Mouse (Mus musculus): ENCODE data around the gene Gm13889. TPM values are rescaled to one million over a fixed set of nuclear protein-coding genes. Genes with fewer than 3 reads are reported as not detected.

The Gm13889 gene
- polyA plus RNA-seq, 1 experiment from 2014 or later, result 11.5 TPM

DNA sequence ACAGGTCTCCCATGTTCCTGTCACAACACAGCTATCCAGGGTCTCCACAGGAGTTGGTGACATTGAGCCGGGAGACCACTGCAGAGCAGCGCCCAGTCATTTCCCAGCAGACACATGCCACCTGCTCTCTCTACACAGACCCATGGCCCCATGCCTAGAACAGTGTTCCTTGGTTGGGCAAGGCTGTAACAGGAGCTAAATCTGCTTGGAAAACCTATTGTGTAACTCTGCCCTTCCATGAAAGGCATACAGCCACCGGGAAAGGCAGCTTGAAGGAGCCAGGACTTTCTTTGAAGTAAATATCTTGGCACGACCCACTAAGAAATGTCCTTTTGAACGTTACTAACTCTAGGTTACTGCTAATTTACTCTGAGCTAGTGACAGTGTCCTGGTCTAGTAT, 47.3 kb downstream of the Gm13889 start:
- WGBS, result 73% methylated on average over 5 of the region's 5 CpGs
- no peak for DNase-seq (ENCODE audit: low spot score)
- Histone ChIP-seq H3K27me3 (ENCODE audit: control insufficient read depth, insufficient read depth, low read length) (no peaks in the 10 kb centered on the region), H3K36me3 (replicated peaks; ENCODE audit: control insufficient read depth, insufficient read depth) (no peaks in the 10 kb centered on the region), H3K4me1 (replicated peaks; ENCODE audit: control insufficient read depth, insufficient read depth, low read length) (peaks cover 20% of the 10 kb centered on the region), H3K9me3 (ENCODE audit: control insufficient read depth, low read length) (no peaks in the 10 kb centered on the region), H3K4me3 (replicated peaks; ENCODE audit: low read length) (no peak overlapping the region), H3K4me2 (replicated peaks) (no peak overlapping the region), H3K9ac (no peak overlapping the region), H3K27ac (no peak overlapping the region)
- no peak for ATAC-seq (ENCODE audit: low FRiP score)

DNA sequence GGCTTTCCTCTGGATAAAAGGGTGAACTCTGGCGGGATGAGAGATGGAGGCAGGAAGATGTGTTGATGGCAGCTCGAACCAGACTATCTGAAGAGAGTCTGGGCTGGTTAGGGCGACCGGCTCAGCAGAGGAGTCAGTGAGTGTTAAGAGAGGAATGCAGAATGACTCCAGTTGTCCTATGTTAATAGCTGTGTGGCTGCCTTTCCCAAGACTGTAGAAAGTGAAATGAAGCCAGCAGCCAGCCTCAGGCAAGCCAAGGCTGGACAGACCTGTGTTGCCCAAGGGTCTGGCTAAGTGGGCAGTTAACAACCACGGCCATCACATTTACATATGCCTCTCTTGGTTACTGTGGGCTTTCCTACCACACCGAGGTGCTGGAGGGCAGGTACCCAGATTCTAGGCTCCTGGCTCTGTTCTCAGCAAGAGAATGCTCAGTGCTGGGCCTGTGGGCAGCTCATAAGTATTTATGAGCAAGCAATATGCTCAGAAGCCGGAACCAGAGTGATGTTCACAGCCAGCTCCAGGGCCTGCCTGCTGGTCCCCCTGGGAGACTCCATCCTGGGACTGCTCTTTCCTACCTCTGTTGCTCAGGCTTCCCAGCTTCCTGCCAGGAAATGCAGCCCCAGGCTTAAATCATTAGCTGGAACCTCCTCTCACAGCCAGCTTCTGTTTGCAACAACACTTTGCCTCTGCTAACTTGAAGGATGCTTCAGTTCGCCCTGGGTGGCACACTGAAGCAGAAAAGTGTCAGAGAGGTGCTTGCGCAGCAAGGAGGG, 49.3 kb downstream of the Gm13889 start:
- H3K4me1 ChIP-seq (replicated peaks; ENCODE audit: control insufficient read depth, insufficient read depth, low read length), result peaks cover 20% of the 10 kb centered on the region
- H3K4me2 ChIP-seq (replicated peaks), result no peak overlapping the region
- DNase-seq (ENCODE audit: low spot score) (peak; percentile 36), ATAC-seq (ENCODE audit: low FRiP score) (peak; percentile 35)
- 58% methylated on average over 9 of the region's 9 CpGs for WGBS
- H3K27me3 ChIP-seq (ENCODE audit: control insufficient read depth, insufficient read depth, low read length), result no peaks in the 10 kb centered on the region
- peak overlapping the region; percentile 13; the same call in 1 of the 2 replicates for H3K9ac ChIP-seq
- no peak overlapping the region for H3K4me3 ChIP-seq (replicated peaks; ENCODE audit: low read length)
- no peaks in the 10 kb centered on the region for H3K36me3 ChIP-seq (replicated peaks; ENCODE audit: control insufficient read depth, insufficient read depth)
- H3K9me3 ChIP-seq (ENCODE audit: control insufficient read depth, low read length), result no peaks in the 10 kb centered on the region
- peak overlapping the region; percentile 44 for H3K27ac ChIP-seq

DNA sequence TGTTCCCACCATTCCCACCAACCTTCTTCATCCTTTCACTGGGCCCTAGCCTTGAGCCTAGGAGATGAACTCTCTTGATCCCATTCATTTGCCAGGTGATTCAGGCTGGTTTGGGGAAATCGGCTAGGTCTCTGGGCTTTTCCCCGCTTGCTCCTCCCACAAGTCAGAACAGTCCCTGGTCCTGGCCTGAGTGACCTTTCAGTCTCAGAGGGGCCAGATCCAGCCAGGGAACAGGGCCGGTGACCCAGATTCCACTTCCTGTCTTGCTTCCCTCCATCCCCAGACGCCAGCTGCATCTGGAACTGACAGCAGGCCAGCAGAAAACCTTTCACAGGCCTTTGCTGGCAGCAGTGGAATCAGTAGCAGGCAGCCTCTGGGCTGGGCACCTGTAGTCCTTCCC, 50.7 kb downstream of the Gm13889 start:
- DNase-seq (ENCODE audit: low spot score) (no peak), ATAC-seq (ENCODE audit: low FRiP score) (no peak)
- Histone ChIP-seq H3K9ac (no peak overlapping the region), H3K27ac (peak overlapping the region; percentile 44; the same call in 1 of the 2 replicates), H3K36me3 (replicated peaks; ENCODE audit: control insufficient read depth, insufficient read depth) (no peaks in the 10 kb centered on the region), H3K9me3 (ENCODE audit: control insufficient read depth, low read length) (no peaks in the 10 kb centered on the region), H3K4me3 (replicated peaks; ENCODE audit: low read length) (no peak overlapping the region), H3K4me2 (replicated peaks) (no peak overlapping the region), H3K27me3 (ENCODE audit: control insufficient read depth, insufficient read depth, low read length) (no peaks in the 10 kb centered on the region), H3K4me1 (replicated peaks; ENCODE audit: control insufficient read depth, insufficient read depth, low read length) (peaks cover 20% of the 10 kb centered on the region)
- WGBS, result 55% methylated on average over 4 of the region's 4 CpGs

Other genes with a start within 250 kb of the Gm13889 start
- gene Ext2, start 134.6 kb downstream of the Gm13889 start, polyA plus RNA-seq (2014; fragmentation: Nextera tagmentation; extraction: Ambion mirVana), result 71.3 and 77.7 TPM in 2 replicates
- 4.8 and 6.7 TPM in 2 replicates for gene Accs, start 107.3 kb downstream of the Gm13889 start, polyA plus RNA-seq (2014; fragmentation: Nextera tagmentation; extraction: Ambion mirVana)
- gene Accsl, start 88.0 kb downstream of the Gm13889 start, polyA plus RNA-seq (2014; fragmentation: Nextera tagmentation; extraction: Ambion mirVana), result 0.08 and 0.38 TPM in 2 replicates
- not detected in 2 replicates for gene Gm27027, start 39.2 kb upstream of the Gm13889 start, polyA plus RNA-seq (2014; fragmentation: Nextera tagmentation; extraction: Ambion mirVana)
- 43.2 and 52.6 TPM in 2 replicates for gene Alkbh3, start 53.6 kb upstream of the Gm13889 start, polyA plus RNA-seq (2014; fragmentation: Nextera tagmentation; extraction: Ambion mirVana)
- gene Hsd17b12, start 200.8 kb upstream of the Gm13889 start, polyA plus RNA-seq (2014; fragmentation: Nextera tagmentation; extraction: Ambion mirVana), result 136 and 146 TPM in 2 replicates